Mouse (Mus musculus) erythroblast, adult 5-6 weeks (primary cell): ENCODE results near the gene Adam26b. TPM values are rescaled to one million over a fixed set of nuclear protein-coding genes. Genes with fewer than 3 reads are reported as not detected.
"Not testable (repeated sequence)": the region's sequence is repeated elsewhere in the genome, so short reads cannot be mapped to it uniquely, and the experiment has no call there.

Source experiments
- ATAC-seq: replicated peaks from 2 replicates; pipeline ENCODE4 v1.8.0; 2016; ENCODE audit warnings: moderate number of reproducible peaks, mild to moderate bottlenecking, moderate TSS enrichment, inconsistent platforms; ENCODE audit not compliant: poor library complexity, low FRiP score, severe bottlenecking
- total RNA-seq, 2 experiments: library from RNA; stranded (forward) in 1 of 2; stranded (reverse) in 1 of 2; fragments of 150-400 nt in 1 of 2; fragments of 200-764, 138-1000 nt in 1 of 2; gene quantifications; 2 replicates each; pipeline versions ENCODE4 v1.2.3 to v1.2.4; 2015 to 2017; ENCODE audit warnings: low replicate concordance in 2 of 2

Adam26b gene
- total RNA-seq (2015; ENCODE audit: low replicate concordance) (not detected in 2 replicates), total RNA-seq (2017; ENCODE audit: low replicate concordance) (not detected in 2 replicates)

- not testable (repeated sequence) for ATAC-seq
Measured at GRCm38 (mm10) chr8:43528006-43528405, at the start of gene Adam26b. Gene Adam26b, minus strand, starts transcription at chr8:43528106.

GRCm38 (mm10) chr8:43576607-43577006 is 48.7 kb upstream of the Adam26b start, which contains the start of gene Adam26a:
Gene Adam26a, minus strand, starts transcription at chr8:43576707.
- not testable (repeated sequence) for ATAC-seq

Other genes starting within 250 kb of the Adam26b start
- not detected in 2 replicates for gene Zfp42, start 221.1 kb downstream of the Adam26b start, total RNA-seq (2015; ENCODE audit: low replicate concordance)
- 0.98 TPM in 1 of 2 replicates, not detected in the other for gene Zfp42, start 221.1 kb downstream of the Adam26b start, total RNA-seq (2017; ENCODE audit: low replicate concordance)
- not detected in 2 replicates for gene Adam26a, start 48.6 kb upstream of the Adam26b start, total RNA-seq (2015; ENCODE audit: low replicate concordance)
- not detected in 2 replicates for gene Adam26a, start 48.6 kb upstream of the Adam26b start, total RNA-seq (2017; ENCODE audit: low replicate concordance)
- not detected in 2 replicates for gene Gm5346, start 99.2 kb upstream of the Adam26b start, total RNA-seq (2015; ENCODE audit: low replicate concordance)
- not detected in 2 replicates for gene Gm5346, start 99.2 kb upstream of the Adam26b start, total RNA-seq (2017; ENCODE audit: low replicate concordance)
- not detected in 2 replicates for gene Adam34, start 181.9 kb upstream of the Adam26b start, total RNA-seq (2015; ENCODE audit: low replicate concordance)
- gene Adam34, start 181.9 kb upstream of the Adam26b start, total RNA-seq (2017; ENCODE audit: low replicate concordance) = not detected in 2 replicates